Mouse (Mus musculus): Measurements from ENCODE around the gene Mt1. TPM values are rescaled to one million over a fixed set of nuclear protein-coding genes. Genes with fewer than 3 reads are reported as not detected.

The Mt1 gene
- polyA plus RNA-seq (2017; shearing (Covaris generic)), result 1 to 10 TPM; 3.6 to 9.6 TPM

GRCm38 (mm10) chr8:94178857-94179712 is at the start of gene Mt1:
Gene Mt1 (plus strand): TSS chr8:94179082.

GRCm38 (mm10) chr8:94136933-94137332 is 41.9 kb upstream of the Mt1 start, which contains the start of gene Mt4:
Gene Mt4 (plus strand): TSS chr8:94137197.

GRCm38 (mm10) chr8:94152513-94153300 is 26.2 kb upstream of the Mt1 start, which contains the start of gene Mt3:
Gene Mt3 (plus strand): TSS chr8:94152607.

DNA sequence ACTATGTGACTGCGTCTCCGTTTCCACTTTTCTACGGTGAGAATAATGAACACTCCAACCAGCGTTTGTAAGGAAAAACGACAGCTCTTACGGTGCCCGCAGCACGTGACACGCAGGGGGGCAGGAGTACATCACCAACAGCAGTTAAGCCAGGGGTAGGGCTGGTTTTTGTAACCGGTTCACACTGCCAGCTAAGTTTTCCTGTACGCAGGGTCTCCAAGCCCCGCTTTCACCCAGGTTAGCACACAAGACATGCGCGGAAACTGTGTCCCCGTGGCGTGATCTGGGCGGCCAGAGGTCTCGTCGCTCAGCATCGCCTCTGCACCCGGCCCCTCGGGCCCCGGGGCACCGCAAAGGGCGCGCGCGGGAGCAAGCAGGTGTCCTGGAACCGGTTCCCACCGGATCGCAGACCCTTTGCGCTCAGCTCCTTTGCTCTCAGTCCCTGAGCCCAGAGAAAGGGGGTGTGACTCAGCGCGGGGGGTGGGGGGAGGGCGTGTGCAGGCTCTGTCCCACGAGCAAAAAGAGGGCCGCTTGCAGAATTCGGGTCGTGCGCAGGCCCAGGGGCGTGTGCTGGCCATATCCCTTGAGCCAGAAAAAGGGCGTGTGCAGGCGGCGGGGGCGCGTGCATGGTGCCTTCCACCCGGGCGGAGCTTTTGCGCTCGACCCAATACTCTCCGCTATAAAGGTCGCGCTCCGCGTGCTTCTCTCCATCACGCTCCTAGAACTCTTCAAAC is 6.6 kb upstream of the Mt1 start, which contains the start of gene Mt2:
Mt2 (plus strand) TSS at position 590 of the 734 bp plus-strand sequence.

GRCm38 (mm10) chr8:94214252-94215173 is 35.6 kb downstream of the Mt1 start, which contains the start of gene Nup93:
Gene Nup93 (plus strand): TSS chr8:94214564.

Other genes starting within 250 kb of the Mt1 start
- gene Amfr, start 166.2 kb upstream of the Mt1 start, polyA plus RNA-seq (2017; shearing (Covaris generic)), result 100 to 1,000 TPM; 131 to 142 TPM
- 100 to 1,000 TPM in 1 of 2 experiments, 10 to 100 TPM in 1; 87.7 to 102 TPM for gene Nudt21, start 142.1 kb upstream of the Mt1 start, polyA plus RNA-seq (2017; shearing (Covaris generic))
- 10 to 100 TPM; 14.4 to 15.9 TPM for gene Ogfod1, start 141.9 kb upstream of the Mt1 start, polyA plus RNA-seq (2017; shearing (Covaris generic))
- gene Bbs2, start 80.2 kb upstream of the Mt1 start, polyA plus RNA-seq (2017; shearing (Covaris generic)), result 10 to 100 TPM; 10.1 to 15.8 TPM
- gene Mt4, start 41.9 kb upstream of the Mt1 start, polyA plus RNA-seq (2017; shearing (Covaris generic)), result not detected
- gene Mt3, start 26.5 kb upstream of the Mt1 start, polyA plus RNA-seq (2017; shearing (Covaris generic)), result under 1 TPM in 1 of 2 experiments, not detected in 1; 0.55 TPM
- gene Mt2, start 6.4 kb upstream of the Mt1 start, polyA plus RNA-seq (2017; shearing (Covaris generic)), result 1 to 10 TPM in 1 of 2 experiments, not detected in 1; 2.2 TPM
- gene Nup93, start 35.5 kb downstream of the Mt1 start, polyA plus RNA-seq (2017; shearing (Covaris generic)), result 10 to 100 TPM; 37.2 to 37.5 TPM
- gene Slc12a3, start 150.1 kb downstream of the Mt1 start, polyA plus RNA-seq (2017; shearing (Covaris generic)), result under 1 TPM; 0.35 to 0.38 TPM
- 100 to 1,000 TPM in 1 of 2 experiments, 10 to 100 TPM in 1; 99.5 to 126 TPM for gene Herpud1, start 207.4 kb downstream of the Mt1 start, polyA plus RNA-seq (2017; shearing (Covaris generic))

Data from inflammation-experienced regulatory T-cells (primary cell).